ENCODE assay signal across 9 mouse cellular contexts in the genomic region with DNA sequence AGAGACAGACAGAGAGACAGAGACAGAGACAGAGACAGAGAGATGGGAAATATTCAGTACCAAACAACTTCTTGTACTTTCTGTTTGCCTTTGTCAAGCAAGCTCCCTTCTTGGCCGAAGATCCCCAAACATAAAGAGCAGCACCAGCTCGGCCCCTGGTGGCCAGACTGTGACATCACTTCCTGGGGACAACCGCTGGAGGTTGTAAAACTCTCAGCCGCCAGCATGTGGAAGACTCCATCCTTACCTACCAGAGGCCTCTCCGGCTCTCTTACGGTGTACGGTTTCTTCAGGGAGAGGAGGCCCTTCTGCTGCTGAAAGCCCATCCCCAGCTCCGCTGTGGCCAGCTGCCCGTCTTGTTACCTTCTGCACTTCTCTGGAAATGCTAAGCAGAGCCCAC. TPM values are rescaled to one million over a fixed set of nuclear protein-coding genes. Genes with fewer than 3 reads are reported as not detected.
DNase-seq lines count a peak whose midpoint lies in the region; ATAC-seq and TF ChIP-seq lines count a peak whose summit lies in the region.
"Had no signal": no experiment of that assay in that cellular context is flagged by ENCODE, and none has a peak within 500 bp of the region (broad histone marks: within the 10 kb centered on the region; RNA-seq: fewer than 3 reads in every experiment).

No protein-coding gene starts in this region.

- H3K4me2 ChIP-seq in forebrain, embryonic 11.5 days (ENCODE audit: low read depth, low read length, severe bottlenecking), result no peak overlapping the region
- H3K4me2 ChIP-seq in forebrain, embryonic 13.5 days, result no peak overlapping the region
- no peak overlapping the region for H3K4me2 ChIP-seq in hindbrain, postnatal 0 days (ENCODE audit: low read depth, low read length)
- H3K4me2 ChIP-seq in neural tube, embryonic 13.5 days, result no peak overlapping the region
- H3K4me2 ChIP-seq: midbrain, embryonic 12.5 days had no signal

- 0 out of 2 replicates have a peak, but pooled peaks cover 2% of the 10 kb centered on the region for H3K9me3 ChIP-seq in forebrain, embryonic 11.5 days (ENCODE audit: control insufficient read depth, low read length)
- H3K9me3 ChIP-seq in forebrain, embryonic 13.5 days (replicated peaks), result no peaks in the 10 kb centered on the region
- H3K9me3 ChIP-seq in hindbrain, postnatal 0 days (ENCODE audit: low read length), result no peaks in the 10 kb centered on the region
- no peaks in the 10 kb centered on the region for H3K9me3 ChIP-seq in neural tube, embryonic 13.5 days
- H3K9me3 ChIP-seq: midbrain, embryonic 12.5 days had no signal

- TF ChIP-seq CTCF in hindbrain, postnatal 0 days (IDR thresholded peaks at IDR 0.05; ENCODE audit: low read depth), result peak; percentile 84

- no peaks in the 10 kb centered on the region for H3K27me3 ChIP-seq in forebrain, embryonic 11.5 days (ENCODE audit: control insufficient read depth, insufficient read depth, low read length)
- no peaks in the 10 kb centered on the region; the same call in 1 of the 2 replicates for H3K27me3 ChIP-seq in forebrain, embryonic 13.5 days
- H3K27me3 ChIP-seq in hindbrain, postnatal 0 days (ENCODE audit: insufficient read depth, low read length), result no peaks in the 10 kb centered on the region
- H3K27me3 ChIP-seq in neural tube, embryonic 13.5 days, result no peaks in the 10 kb centered on the region
- H3K27me3 ChIP-seq: midbrain, embryonic 12.5 days had no signal

- no peak overlapping the region for H3K4me3 ChIP-seq in forebrain, embryonic 11.5 days (ENCODE audit: low read depth, low read length)
- no peak overlapping the region for H3K4me3 ChIP-seq in forebrain, embryonic 13.5 days
- H3K4me3 ChIP-seq in hindbrain, postnatal 0 days (ENCODE audit: low read length), result no peak overlapping the region
- no peak overlapping the region for H3K4me3 ChIP-seq in neural tube, embryonic 13.5 days
- H3K4me3 ChIP-seq: midbrain, embryonic 12.5 days had no signal

- no peaks in the 10 kb centered on the region for H3K36me3 ChIP-seq in forebrain, embryonic 11.5 days (ENCODE audit: control insufficient read depth, insufficient read depth, low read length)
- peaks cover 4% of the 10 kb centered on the region; the same call in 1 of the 2 replicates for H3K36me3 ChIP-seq in forebrain, embryonic 13.5 days (ENCODE audit: poor library complexity, severe bottlenecking)
- no peaks in the 10 kb centered on the region for H3K36me3 ChIP-seq in hindbrain, postnatal 0 days (ENCODE audit: insufficient read depth, low read length)
- no peaks in the 10 kb centered on the region for H3K36me3 ChIP-seq in neural tube, embryonic 13.5 days
- H3K36me3 ChIP-seq: midbrain, embryonic 12.5 days had no signal

- no peak for ATAC-seq in forebrain, embryonic 11.5 days (replicated peaks; ENCODE audit: low FRiP score)
- ATAC-seq in forebrain, embryonic 13.5 days, result no peak
- no peak for ATAC-seq in hindbrain, postnatal 0 days
- ATAC-seq in neural tube, embryonic 13.5 days (ENCODE audit: low read depth), result peak; percentile 22; the same call in 1 of the 2 replicates
- ATAC-seq in cerebellum, adult (ENCODE audit: insufficient number of reproducible peaks, low FRiP score, low TSS enrichment), result no peak

- H3K27ac ChIP-seq in forebrain, embryonic 11.5 days (ENCODE audit: low read depth, low read length), result no peak overlapping the region
- H3K27ac ChIP-seq in forebrain, embryonic 13.5 days, result no peak overlapping the region
- no peak overlapping the region for H3K27ac ChIP-seq in hindbrain, postnatal 0 days
- H3K27ac ChIP-seq in neural tube, embryonic 13.5 days (replicated peaks), result no peak overlapping the region
- H3K27ac ChIP-seq: midbrain, embryonic 12.5 days had no signal

- no peak overlapping the region for H3K9ac ChIP-seq in forebrain, embryonic 11.5 days (ENCODE audit: low read length)
- no peak overlapping the region for H3K9ac ChIP-seq in forebrain, embryonic 13.5 days
- no peak overlapping the region for H3K9ac ChIP-seq in hindbrain, postnatal 0 days (replicated peaks; ENCODE audit: low read length)
- 0 out of 2 replicates have a peak overlapping the region, but pooled peaks have one; percentile 43 for H3K9ac ChIP-seq in neural tube, embryonic 13.5 days
- H3K9ac ChIP-seq: midbrain, embryonic 12.5 days had no signal

- 38% methylated on average over 9 of the region's 9 CpGs for WGBS in forebrain, embryonic 11.5 days
- 45% methylated on average over 9 of the region's 9 CpGs for WGBS in forebrain, embryonic 13.5 days
- 57% methylated on average over 9 of the region's 9 CpGs for WGBS in hindbrain, postnatal 0 days
- 41% methylated on average over 9 of the region's 9 CpGs for WGBS in neural tube, embryonic 13.5 days

- H3K4me1 ChIP-seq in forebrain, embryonic 11.5 days (replicated peaks; ENCODE audit: control insufficient read depth, insufficient read depth, low read length), result no peaks in the 10 kb centered on the region
- 0 out of 2 replicates have a peak, but pooled peaks cover 4% of the 10 kb centered on the region for H3K4me1 ChIP-seq in forebrain, embryonic 13.5 days
- H3K4me1 ChIP-seq in hindbrain, postnatal 0 days (ENCODE audit: insufficient read depth, low read length), result no peaks in the 10 kb centered on the region
- H3K4me1 ChIP-seq in neural tube, embryonic 13.5 days (replicated peaks), result no peaks in the 10 kb centered on the region
- H3K4me1 ChIP-seq: midbrain, embryonic 12.5 days had no signal

- DNase-seq in forebrain, embryonic 11.5 days (ENCODE audit: low spot score), result peak; percentile 77
- DNase-seq in ovary, postnatal 14 days (ENCODE audit: low spot score), result peak; percentile 17
- no peak for DNase-seq in ovary, postnatal 36 days (ENCODE audit: low spot score)
- peak; percentile 78 for DNase-seq in hindbrain, postnatal 0 days (ENCODE audit: low spot score)
- DNase-seq in left cerebral cortex, adult 18-20 months (ENCODE audit: low spot score in 2 of 2), result no peak

RNA-seq across cellular contexts. Expression of gene Slit1, which starts 18.1 kb away (rescaled TPM):
- 4.6 and 5.6 TPM in 2 replicates for polyA plus RNA-seq in forebrain, embryonic 11.5 days (2014; fragmentation: Nextera tagmentation; extraction: Ambion mirVana)
- polyA plus RNA-seq in forebrain, embryonic 13.5 days (2015; fragmentation: Nextera tagmentation; extraction: Ambion mirVana), result 13.9 and 14.4 TPM in 2 replicates
- 69.2 and 78.5 TPM in 2 replicates for total RNA-seq in hindbrain, postnatal 0 days (2014; rRNA removed)
- polyA plus RNA-seq in hindbrain, postnatal 0 days (2015; fragmentation: Nextera tagmentation; extraction: Ambion mirVana), result 10.8 and 13.3 TPM in 2 replicates
- polyA plus RNA-seq in neural tube, embryonic 13.5 days (2015; fragmentation: Nextera tagmentation; extraction: Ambion mirVana), result 34.2 and 35.8 TPM in 2 replicates
- total RNA-seq in left cerebral cortex, adult 18-20 months (2021), result 10 to 100 TPM; 48.6 to 56.6 TPM

RNA-seq across cellular contexts. Expression of gene Arhgap19, which starts 40.3 kb away (rescaled TPM):
- 44.1 and 48.4 TPM in 2 replicates for polyA plus RNA-seq in forebrain, embryonic 11.5 days (2014; fragmentation: Nextera tagmentation; extraction: Ambion mirVana)
- 20.4 and 21.5 TPM in 2 replicates for polyA plus RNA-seq in forebrain, embryonic 13.5 days (2015; fragmentation: Nextera tagmentation; extraction: Ambion mirVana)
- 5.4 and 5.5 TPM in 2 replicates for total RNA-seq in hindbrain, postnatal 0 days (2014; rRNA removed)
- 3.9 and 4.4 TPM in 2 replicates for polyA plus RNA-seq in hindbrain, postnatal 0 days (2015; fragmentation: Nextera tagmentation; extraction: Ambion mirVana)
- 6.2 and 7.6 TPM in 2 replicates for polyA plus RNA-seq in neural tube, embryonic 13.5 days (2015; fragmentation: Nextera tagmentation; extraction: Ambion mirVana)
- 1 to 10 TPM; 3.2 to 3.8 TPM for total RNA-seq in left cerebral cortex, adult 18-20 months (2021)

Comparison
In these comparisons a context has a peak if more than half of its experiments do, and no peak if none do; other contexts are left out.
1. DNase-seq: peak in forebrain, embryonic 11.5 days (single experiment), ovary, postnatal 14 days (single experiment) and hindbrain, postnatal 0 days (single experiment); none in ovary, postnatal 36 days (single experiment) and left cerebral cortex, adult 18-20 months (0 of 2).